Mouse (Mus musculus) monocyte, adult 5-6 weeks (primary cell): ENCODE data around the gene Sult5a1. TPM values are rescaled to one million over a fixed set of nuclear protein-coding genes. Genes with fewer than 3 reads are reported as not detected.
"Not testable (repeated sequence)": the region's sequence is repeated elsewhere in the genome, so short reads cannot be mapped to it uniquely, and the experiment has no call there.

ENCODE experiments used
- ATAC-seq: fragments of 153-309, 156-312 bp; replicated peaks from 2 replicates; pipeline ENCODE4 v1.8.0; 2017; ENCODE audit warnings: mild to moderate bottlenecking; ENCODE audit not compliant: low TSS enrichment, insufficient number of reproducible peaks, severe bottlenecking, poor library complexity, low FRiP score
- total RNA-seq: library from RNA; stranded (forward); fragments of 200-1000, 200-491, 200-594 nt; gene quantifications from 3 replicates; pipeline ENCODE4 v1.2.3, GENCODE M21; 2017

Sult5a1 gene
- total RNA-seq, result not detected in 3 replicates

GRCm38 (mm10) chr8:123157888-123158465 is at the start of gene Sult5a1:
Gene Sult5a1 (minus strand): TSS chr8:123158315.
- ATAC-seq, result no peak

DNA sequence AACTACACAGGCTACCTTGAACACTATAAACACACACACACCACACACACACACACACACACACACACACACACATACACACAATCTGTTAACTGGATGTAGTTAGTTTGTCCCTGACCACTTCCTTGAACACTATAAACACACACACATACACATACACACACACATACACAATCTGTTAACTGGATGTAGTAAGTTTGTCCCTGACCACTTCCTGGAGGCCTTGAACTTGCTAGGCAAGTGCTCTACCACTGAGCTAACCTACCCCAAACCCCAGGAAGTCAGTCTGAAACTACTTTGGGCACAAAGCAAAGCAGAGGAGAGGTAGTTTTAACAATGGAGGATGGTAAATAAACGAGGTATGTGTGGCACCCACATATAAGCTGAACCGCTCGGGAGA is 45.5 kb upstream of the Sult5a1 start:
- ATAC-seq, result no peak

- ATAC-seq, result peak; percentile 44; the same call in 1 of the 2 replicates
Measured at GRCm38 (mm10) chr8:123202288-123202687, 44.2 kb upstream of the Sult5a1 start.

DNA sequence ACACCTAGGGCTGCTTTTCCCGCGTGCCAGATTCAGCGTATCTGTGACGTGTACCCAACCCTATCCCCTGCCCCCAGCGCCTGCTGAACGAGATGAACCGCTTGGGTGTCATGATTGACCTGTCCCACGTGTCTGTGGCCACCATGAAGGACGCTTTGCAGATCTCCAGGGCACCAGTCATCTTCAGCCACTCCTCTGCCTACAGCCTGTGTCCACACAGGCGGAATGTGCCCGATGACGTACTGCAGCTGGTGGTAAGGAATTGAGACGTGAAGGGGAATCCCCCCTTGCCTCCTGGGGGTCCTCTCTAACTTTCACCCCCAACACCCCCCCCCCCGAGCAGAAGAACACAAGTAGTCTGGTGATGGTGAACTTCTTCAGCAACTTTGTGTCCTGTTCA is 41.7 kb upstream of the Sult5a1 start:
- ATAC-seq, result no peak

DNA sequence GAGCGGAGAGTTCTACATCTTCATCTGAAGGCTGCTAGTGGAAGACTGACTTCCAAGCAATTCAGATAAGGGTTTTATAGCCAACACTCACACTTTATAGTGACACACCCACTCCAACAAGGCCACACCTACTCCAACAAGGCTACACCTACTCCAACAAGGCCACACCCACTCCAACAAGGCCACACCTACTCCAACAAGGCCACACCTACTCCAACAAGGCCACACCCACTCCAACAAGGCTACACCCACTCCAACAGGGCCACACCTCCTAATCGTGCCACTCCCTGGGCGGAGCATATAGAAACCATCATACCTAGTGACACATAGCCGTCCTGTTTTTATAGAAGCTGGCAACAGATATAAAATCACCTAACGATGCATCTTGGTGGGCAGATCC is 38.9 kb upstream of the Sult5a1 start:
- ATAC-seq, result not testable (repeated sequence)

GRCm38 (mm10) chr8:123193771-123194170 is 35.7 kb upstream of the Sult5a1 start:
- no peak for ATAC-seq

DNA sequence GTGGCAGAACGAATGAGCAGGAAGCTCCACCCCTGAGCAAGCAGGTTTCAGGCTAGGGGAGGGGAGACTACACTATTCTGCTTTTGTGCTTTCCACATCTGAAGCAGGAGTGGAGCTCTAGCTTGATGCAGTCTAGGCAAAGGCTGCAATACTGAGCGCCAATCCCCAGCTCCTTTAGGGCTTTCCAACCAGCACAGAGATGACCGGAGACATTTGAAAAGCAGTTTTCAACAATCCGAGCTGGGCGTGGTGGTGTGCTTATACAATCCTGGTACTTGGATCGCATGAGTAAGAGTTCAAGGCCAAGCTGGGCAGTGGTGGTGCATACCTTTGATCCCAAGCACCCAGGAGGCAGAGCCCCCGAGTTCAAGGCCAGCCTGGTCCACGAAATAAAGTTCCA is 33.8 kb upstream of the Sult5a1 start:
- no peak for ATAC-seq

- no peak for ATAC-seq
Measured at GRCm38 (mm10) chr8:123190678-123191077, 32.6 kb upstream of the Sult5a1 start.

- ATAC-seq, result no peak
Measured at GRCm38 (mm10) chr8:123188841-123189240, 30.7 kb upstream of the Sult5a1 start.

DNA sequence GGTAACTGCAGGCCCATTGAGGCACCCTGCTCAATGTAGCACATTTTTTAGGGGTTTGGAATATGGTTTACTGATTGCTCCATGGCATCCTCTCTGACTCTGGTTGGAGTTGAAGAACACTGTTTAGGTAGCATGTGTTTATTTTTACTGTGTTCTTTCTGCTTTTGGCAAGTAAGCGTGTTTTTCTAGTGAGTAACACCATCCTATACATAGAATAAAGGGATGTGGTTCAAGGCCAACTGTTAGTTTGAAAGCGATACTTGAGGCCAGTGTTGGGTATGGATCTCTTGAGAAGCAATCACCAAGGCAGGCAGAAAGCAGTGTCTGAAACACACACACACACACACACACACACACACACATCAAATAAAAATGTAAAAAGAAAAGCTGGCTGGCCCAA is 29.9 kb upstream of the Sult5a1 start:
- no peak for ATAC-seq

DNA sequence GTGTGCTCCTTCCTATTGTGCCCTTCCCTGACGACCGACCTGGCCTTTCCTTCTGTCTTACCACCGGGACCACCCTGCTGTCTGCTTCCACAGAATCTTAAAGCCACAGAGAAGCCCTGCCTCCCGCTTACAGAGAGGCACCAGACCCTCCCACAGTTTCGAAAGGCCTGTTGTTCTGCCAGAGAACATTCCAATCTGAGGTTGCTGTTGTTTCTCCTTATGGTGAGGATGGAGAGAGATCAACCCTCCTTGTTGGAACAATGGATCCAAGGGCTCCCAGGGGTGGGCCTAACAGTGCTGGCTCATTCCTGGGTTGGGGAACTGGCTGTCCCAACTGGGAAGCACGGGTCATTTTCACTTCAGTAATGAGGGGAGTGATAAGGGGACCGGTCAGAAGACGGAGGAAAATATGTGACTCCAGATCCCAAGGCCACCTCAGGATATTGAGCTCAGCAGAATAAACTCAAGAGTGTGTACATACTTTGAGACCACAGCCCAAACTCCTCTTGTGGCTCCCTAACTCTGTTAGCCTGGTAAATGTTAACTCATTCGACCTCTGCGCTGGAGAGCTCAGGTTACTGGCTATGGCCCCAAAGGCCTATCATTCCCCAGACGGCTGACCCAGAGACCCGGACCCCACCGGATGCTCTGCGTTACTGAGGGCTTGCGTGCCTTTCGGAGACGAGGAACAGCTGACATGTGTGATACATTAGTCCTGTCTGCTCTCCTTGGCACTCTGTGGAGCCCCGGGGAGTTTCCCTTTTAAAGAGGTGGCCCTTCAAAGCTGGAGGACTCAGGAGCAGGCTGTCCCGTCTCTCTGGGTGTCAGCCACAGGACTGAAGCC is 27.7 kb upstream of the Sult5a1 start, which contains the start of gene Dpep1:
Gene Dpep1, plus strand, starts transcription at position 677 of the 844 bp plus-strand sequence.
- ATAC-seq, result no peak

- no peak for ATAC-seq
Measured at GRCm38 (mm10) chr8:123181391-123181790, 23.3 kb upstream of the Sult5a1 start.

GRCm38 (mm10) chr8:123156070-123156773 is 1.9 kb downstream of the Sult5a1 start:
- ATAC-seq, result no peak

- ATAC-seq, result no peak
Measured at GRCm38 (mm10) chr8:123155177-123155576, 2.9 kb downstream of the Sult5a1 start.

DNA sequence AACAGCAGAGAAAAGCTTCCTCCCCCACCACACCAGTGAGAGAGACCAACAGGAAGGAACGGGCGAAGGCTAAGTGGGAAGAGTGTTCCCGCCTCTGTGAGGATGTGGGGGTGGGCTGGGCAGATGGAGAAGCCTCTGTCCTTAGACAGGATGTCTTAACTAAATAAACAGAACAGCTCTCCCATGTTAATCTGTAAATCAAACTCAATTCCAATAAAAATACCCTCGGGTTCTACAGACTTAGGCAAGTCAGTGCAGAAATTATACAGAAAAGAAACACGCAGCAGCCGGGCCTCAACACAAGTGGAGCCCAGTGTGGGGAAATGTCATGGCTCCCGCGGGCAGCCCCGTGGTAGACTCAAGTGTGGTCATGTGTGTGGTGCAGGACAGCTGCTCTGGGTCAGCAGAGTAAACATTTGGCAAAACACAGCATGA is 7.4 kb downstream of the Sult5a1 start:
- no peak for ATAC-seq

- ATAC-seq, result no peak
Measured at GRCm38 (mm10) chr8:123146390-123146789, 11.7 kb downstream of the Sult5a1 start.

DNA sequence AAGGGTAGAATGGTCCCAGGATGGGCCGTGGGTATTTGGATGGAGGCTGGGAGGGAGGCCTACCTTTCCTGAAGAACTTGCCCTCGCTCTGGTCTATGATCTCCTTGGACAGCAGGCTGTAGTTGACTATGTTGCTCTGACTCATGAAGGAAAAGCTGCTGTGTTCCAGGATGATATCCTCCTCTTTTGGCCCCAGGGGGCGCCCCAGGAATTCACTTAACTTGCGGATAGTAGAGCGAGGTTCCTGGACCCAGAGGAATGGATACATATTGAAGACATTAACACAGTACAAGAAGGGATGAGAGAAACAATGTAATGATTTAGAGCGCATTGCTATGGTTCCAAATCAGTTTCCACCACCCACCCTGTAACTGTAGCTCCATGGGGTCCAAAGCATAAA is 12.8 kb downstream of the Sult5a1 start:
- ATAC-seq, result no peak

DNA sequence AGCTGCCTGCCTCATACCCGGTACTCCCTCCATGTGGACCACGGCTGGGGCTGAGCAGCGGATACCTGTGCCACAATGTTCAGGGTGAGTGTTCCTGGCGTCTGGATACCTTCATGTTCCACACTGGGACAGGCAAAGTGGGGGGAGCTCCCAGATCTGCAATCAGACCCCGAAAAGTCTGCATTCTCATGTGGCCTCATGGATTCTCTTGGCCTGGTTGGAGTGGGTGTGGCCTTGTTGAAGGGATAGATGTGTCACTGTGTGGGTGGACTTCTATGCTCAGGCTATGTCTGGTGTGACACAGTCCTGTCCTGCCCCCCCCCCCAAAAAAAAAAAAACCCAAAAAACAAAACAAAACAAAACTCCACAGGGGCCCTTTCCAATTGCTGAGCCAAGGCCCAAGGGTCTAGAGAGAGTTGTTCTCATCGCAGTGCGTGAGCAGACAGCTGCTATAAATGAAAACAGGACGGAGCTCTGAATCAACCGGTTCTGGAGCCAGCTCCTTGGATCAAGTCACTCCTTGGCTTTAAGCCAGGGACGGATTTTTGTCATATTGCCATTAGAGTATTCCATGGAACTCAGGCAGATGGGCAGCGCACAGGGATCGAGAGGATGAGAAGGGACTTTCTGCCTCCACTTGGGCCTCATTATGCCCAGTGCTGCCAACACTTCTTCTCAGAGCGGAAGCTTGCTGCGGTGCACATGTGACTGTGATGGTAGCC is 16.2 kb downstream of the Sult5a1 start:
- no peak for ATAC-seq

- ATAC-seq, result no peak
Measured at GRCm38 (mm10) chr8:123138741-123139140, 19.4 kb downstream of the Sult5a1 start.
